Mouse (Mus musculus) testis, postnatal 14 days (tissue): Measurements from ENCODE around the gene Gm5797.
"Not testable (repeated sequence)": the region's sequence is repeated elsewhere in the genome, so short reads cannot be mapped to it uniquely, and the experiment has no call there.

Source experiments
- DNase-seq: peaks from one replicate; pipeline ENCODE4 v3.0.0; 2021; ENCODE audit warnings: low spot score

The Gm5797 gene

DNA sequence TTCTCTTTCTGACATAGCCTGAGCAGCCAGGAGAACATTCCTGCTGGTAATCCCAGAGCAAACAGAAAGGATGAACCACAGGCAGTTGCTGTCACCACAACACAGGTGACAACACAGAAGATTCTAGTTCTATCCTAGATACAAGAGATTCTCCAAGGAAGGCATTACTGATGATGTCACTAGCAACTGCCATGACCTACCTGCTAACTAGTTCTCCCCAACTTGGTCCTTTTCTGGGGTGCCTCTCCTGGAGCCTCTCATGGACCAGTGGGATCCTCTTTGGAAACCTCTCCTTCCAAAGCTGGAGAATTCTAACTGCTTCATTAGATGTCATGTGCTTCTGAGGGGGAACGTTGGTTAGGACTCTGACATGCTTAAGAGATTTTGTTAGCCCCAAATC is at the start of gene Gm5797:
TSS of gene Gm5797 (minus strand) at position 101 of the 400 bp plus-strand sequence.
- not testable (repeated sequence) for DNase-seq

- not testable (repeated sequence) for DNase-seq
Observed at GRCm38 (mm10) chr14:7365034-7365433, 32.8 kb upstream of the Gm5797 start, which contains the start of gene Gm8374. Gene Gm8374, minus strand, starts transcription at chr14:7365134.

- DNase-seq, result not testable (repeated sequence)
Observed at GRCm38 (mm10) chr14:7315093-7315492, 17.1 kb downstream of the Gm5797 start.

DNA sequence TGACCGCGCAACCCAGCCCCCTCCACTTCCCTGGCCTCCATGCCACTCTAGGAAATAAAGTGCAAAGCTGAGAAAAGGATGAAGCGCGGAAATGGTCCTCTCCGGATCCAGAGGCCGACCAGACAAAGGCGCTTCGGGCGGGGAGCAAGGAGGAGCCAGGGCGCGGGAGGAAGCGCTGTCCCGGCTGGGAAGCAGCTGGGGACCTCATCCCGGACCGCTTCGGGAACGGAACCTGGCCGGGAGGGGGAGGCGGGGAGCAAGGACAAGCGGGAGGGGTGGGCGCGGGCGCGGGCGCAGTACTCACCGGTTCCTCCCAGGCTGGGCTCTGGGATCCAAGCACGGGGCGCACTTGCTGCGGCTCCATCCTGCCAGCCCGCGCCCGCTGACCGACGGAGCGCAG is 17.5 kb downstream of the Gm5797 start, which contains the start of gene Gm3739:
TSS of gene Gm3739 (minus strand) at position 389 of the 400 bp plus-strand sequence.
- not testable (repeated sequence) for DNase-seq
